Mouse (Mus musculus) liver, embryonic 14.5 days (tissue): ENCODE data around the gene Nbl1.

ENCODE experiments used
- CTCF ChIP-seq: IDR thresholded peaks from 2 replicates; pipeline ENCODE4 v1.5.1; 2016; ENCODE audit warnings: antibody characterized with exemption, low read depth, control low read depth
- EP300 ChIP-seq: IDR thresholded peaks from 2 replicates; pipeline ENCODE4 v1.6.1; 2016; ENCODE audit warnings: antibody characterized with exemption, low read depth

- TF ChIP-seq CTCF (no peak), EP300 (peak; percentile 93)
Measured at GRCm38 (mm10) chr4:139130701-139131549, 38.1 kb upstream of the Nbl1 start, which contains the start of gene Minos1.
